Mouse (Mus musculus) heart, adult 2 months (tissue): ENCODE results near the gene Zfp617.

ENCODE experiments used
- CTCF ChIP-seq: fragments of 200-600 bp; IDR thresholded peaks from 2 replicates; pipeline ENCODE4 v1.8.1; 2022; ENCODE audit warnings: antibody characterized with exemption, mild to moderate bottlenecking, moderate library complexity
- EP300 ChIP-seq: fragments of 200-500 bp; IDR thresholded peaks from 2 replicates; pipeline ENCODE4 v1.6.1; 2011; ENCODE audit warnings: low read depth, low read length, control low read depth; ENCODE audit not compliant: insufficient read depth
- POLR2A ChIP-seq: fragments of 200-500 bp; IDR thresholded peaks from 2 replicates; pipeline ENCODE4 v1.6.1; 2011; ENCODE audit warnings: mild to moderate bottlenecking, low read depth, low read length, control low read depth; ENCODE audit not compliant: insufficient read depth

- TF ChIP-seq CTCF, result no peak
- TF ChIP-seq POLR2A, result peak; percentile 77
- peak; percentile 43; the same call in 1 of the 2 replicates for TF ChIP-seq EP300
These were observed 14.3 kb downstream of the Zfp617 start for GRCm38 (mm10) chr8:71922567-71923401.
